Mouse (Mus musculus) ES-Bruce4 (cell line): ENCODE data around the gene Mgat4a.

Experiments used
- CTCF ChIP-seq: IDR thresholded peaks from one replicate; pipeline ENCODE4 v1.8.1; 2011; ENCODE audit warnings: low read depth, low read length
- POLR2A ChIP-seq: IDR thresholded peaks from one replicate; pipeline ENCODE4 v1.8.1; 2011; ENCODE audit warnings: low read length; ENCODE audit not compliant: insufficient read depth

- TF ChIP-seq CTCF (no peak), POLR2A (no peak)
These were observed 71.8 kb downstream of the Mgat4a start for GRCm38 (mm10) chr1:37469007-37469406.
